Mouse (Mus musculus): ENCODE measurements around the gene Wdr91. TPM values are rescaled to one million over a fixed set of nuclear protein-coding genes. Genes with fewer than 3 reads are reported as not detected.

The Wdr91 gene
- polyA plus RNA-seq, 1 experiment from 2014 or later = 14.8 TPM

- Histone ChIP-seq H3K36me3 (ENCODE audit: control insufficient read depth, insufficient read depth, low read length) (no peaks in the 10 kb centered on the region), H3K27ac (replicated peaks; ENCODE audit: low read depth, low read length) (no peak overlapping the region), H3K27me3 (ENCODE audit: control insufficient read depth, insufficient read depth, low read length) (no peaks in the 10 kb centered on the region), H3K4me3 (replicated peaks; ENCODE audit: low read depth, low read length) (no peak overlapping the region), H3K9me3 (ENCODE audit: control insufficient read depth, low read length) (no peaks in the 10 kb centered on the region), H3K9ac (replicated peaks; ENCODE audit: low read length) (no peak overlapping the region), H3K4me2 (ENCODE audit: low read length) (no peak overlapping the region), H3K4me1 (ENCODE audit: control insufficient read depth, insufficient read depth, low read length) (no peaks in the 10 kb centered on the region)
- DNase-seq = no peak
- ATAC-seq (ENCODE audit: low FRiP score, low TSS enrichment) = no peak
- 79% methylated on average over 5 of the region's 5 CpGs for WGBS
Measured at GRCm38 (mm10) chr6:34870724-34871123, 40.0 kb downstream of the Wdr91 start.

- Histone ChIP-seq H3K9ac (replicated peaks; ENCODE audit: low read length) (no peak overlapping the region), H3K27ac (replicated peaks; ENCODE audit: low read depth, low read length) (no peak overlapping the region), H3K4me3 (replicated peaks; ENCODE audit: low read depth, low read length) (no peak overlapping the region), H3K4me1 (ENCODE audit: control insufficient read depth, insufficient read depth, low read length) (no peaks in the 10 kb centered on the region), H3K27me3 (ENCODE audit: control insufficient read depth, insufficient read depth, low read length) (no peaks in the 10 kb centered on the region), H3K36me3 (ENCODE audit: control insufficient read depth, insufficient read depth, low read length) (no peaks in the 10 kb centered on the region), H3K9me3 (ENCODE audit: control insufficient read depth, low read length) (no peaks in the 10 kb centered on the region), H3K4me2 (ENCODE audit: low read length) (no peak overlapping the region)
- ATAC-seq (ENCODE audit: low FRiP score, low TSS enrichment) (no peak), DNase-seq (no peak)
- WGBS = 88% methylated on average over 5 of the region's 5 CpGs
Measured at GRCm38 (mm10) chr6:34870136-34870535, 40.5 kb downstream of the Wdr91 start.

- H3K4me2 ChIP-seq (ENCODE audit: low read length) = no peak overlapping the region
- H3K4me3 ChIP-seq (replicated peaks; ENCODE audit: low read depth, low read length) = no peak overlapping the region
- no peak overlapping the region for H3K9ac ChIP-seq (replicated peaks; ENCODE audit: low read length)
- DNase-seq = no peak
- H3K27me3 ChIP-seq (ENCODE audit: control insufficient read depth, insufficient read depth, low read length) = no peaks in the 10 kb centered on the region
- no peaks in the 10 kb centered on the region for H3K9me3 ChIP-seq (ENCODE audit: control insufficient read depth, low read length)
- H3K36me3 ChIP-seq (ENCODE audit: control insufficient read depth, insufficient read depth, low read length) = no peaks in the 10 kb centered on the region
- no peak for ATAC-seq (ENCODE audit: low FRiP score, low TSS enrichment)
- no peaks in the 10 kb centered on the region for H3K4me1 ChIP-seq (ENCODE audit: control insufficient read depth, insufficient read depth, low read length)
- 88% methylated on average over 13 of the region's 13 CpGs for WGBS
- H3K27ac ChIP-seq (replicated peaks; ENCODE audit: low read depth, low read length) = no peak overlapping the region
Measured at GRCm38 (mm10) chr6:34869225-34869915, 41.3 kb downstream of the Wdr91 start.

- Histone ChIP-seq H3K4me1 (ENCODE audit: control insufficient read depth, insufficient read depth, low read length) (no peaks in the 10 kb centered on the region), H3K9me3 (ENCODE audit: control insufficient read depth, low read length) (no peaks in the 10 kb centered on the region), H3K36me3 (ENCODE audit: control insufficient read depth, insufficient read depth, low read length) (no peaks in the 10 kb centered on the region), H3K27ac (replicated peaks; ENCODE audit: low read depth, low read length) (no peak overlapping the region), H3K4me2 (ENCODE audit: low read length) (no peak overlapping the region), H3K27me3 (ENCODE audit: control insufficient read depth, insufficient read depth, low read length) (no peaks in the 10 kb centered on the region), H3K9ac (replicated peaks; ENCODE audit: low read length) (no peak overlapping the region), H3K4me3 (replicated peaks; ENCODE audit: low read depth, low read length) (no peak overlapping the region)
- ATAC-seq (ENCODE audit: low FRiP score, low TSS enrichment) (no peak), DNase-seq (no peak)
- WGBS = 88% methylated on average over 20 of the region's 20 CpGs
Measured at GRCm38 (mm10) chr6:34868507-34869217, 42.0 kb downstream of the Wdr91 start.

- H3K36me3 ChIP-seq (ENCODE audit: control insufficient read depth, insufficient read depth, low read length) = no peaks in the 10 kb centered on the region
- H3K27me3 ChIP-seq (ENCODE audit: control insufficient read depth, insufficient read depth, low read length) = no peaks in the 10 kb centered on the region
- no peak overlapping the region for H3K4me2 ChIP-seq (ENCODE audit: low read length)
- no peak overlapping the region for H3K4me3 ChIP-seq (replicated peaks; ENCODE audit: low read depth, low read length)
- no peaks in the 10 kb centered on the region for H3K4me1 ChIP-seq (ENCODE audit: control insufficient read depth, insufficient read depth, low read length)
- no peaks in the 10 kb centered on the region for H3K9me3 ChIP-seq (ENCODE audit: control insufficient read depth, low read length)
- no peak overlapping the region for H3K9ac ChIP-seq (replicated peaks; ENCODE audit: low read length)
- WGBS = 79% methylated on average over 10 of the region's 10 CpGs
- DNase-seq (no peak), ATAC-seq (ENCODE audit: low FRiP score, low TSS enrichment) (no peak)
- H3K27ac ChIP-seq (replicated peaks; ENCODE audit: low read depth, low read length) = no peak overlapping the region
Measured at GRCm38 (mm10) chr6:34867995-34868350, 42.7 kb downstream of the Wdr91 start.

GRCm38 (mm10) chr6:34867301-34867994 lies 43.2 kb downstream of the Wdr91 start:
- 77% methylated on average over 16 of the region's 16 CpGs for WGBS
- H3K9ac ChIP-seq (replicated peaks; ENCODE audit: low read length) = no peak overlapping the region
- no peak overlapping the region for H3K27ac ChIP-seq (replicated peaks; ENCODE audit: low read depth, low read length)
- no peaks in the 10 kb centered on the region for H3K36me3 ChIP-seq (ENCODE audit: control insufficient read depth, insufficient read depth, low read length)
- ATAC-seq (ENCODE audit: low FRiP score, low TSS enrichment) (no peak), DNase-seq (no peak)
- H3K4me1 ChIP-seq (ENCODE audit: control insufficient read depth, insufficient read depth, low read length) = no peaks in the 10 kb centered on the region
- H3K4me3 ChIP-seq (replicated peaks; ENCODE audit: low read depth, low read length) = no peak overlapping the region
- H3K27me3 ChIP-seq (ENCODE audit: control insufficient read depth, insufficient read depth, low read length) = no peaks in the 10 kb centered on the region
- no peak overlapping the region for H3K4me2 ChIP-seq (ENCODE audit: low read length)
- no peaks in the 10 kb centered on the region for H3K9me3 ChIP-seq (ENCODE audit: control insufficient read depth, low read length)

- no peaks in the 10 kb centered on the region for H3K36me3 ChIP-seq (ENCODE audit: control insufficient read depth, insufficient read depth, low read length)
- H3K4me2 ChIP-seq (ENCODE audit: low read length) = no peak overlapping the region
- H3K9me3 ChIP-seq (ENCODE audit: control insufficient read depth, low read length) = no peaks in the 10 kb centered on the region
- H3K9ac ChIP-seq (replicated peaks; ENCODE audit: low read length) = no peak overlapping the region
- ATAC-seq (ENCODE audit: low FRiP score, low TSS enrichment) = no peak
- no peak overlapping the region for H3K4me3 ChIP-seq (replicated peaks; ENCODE audit: low read depth, low read length)
- H3K4me1 ChIP-seq (ENCODE audit: control insufficient read depth, insufficient read depth, low read length) = no peaks in the 10 kb centered on the region
- H3K27me3 ChIP-seq (ENCODE audit: control insufficient read depth, insufficient read depth, low read length) = no peaks in the 10 kb centered on the region
- WGBS = 41% methylated on average over 8 of the region's 8 CpGs
- DNase-seq = no peak
- no peak overlapping the region for H3K27ac ChIP-seq (replicated peaks; ENCODE audit: low read depth, low read length)
Measured at GRCm38 (mm10) chr6:34866786-34867185, 43.9 kb downstream of the Wdr91 start.

- no peaks in the 10 kb centered on the region for H3K27me3 ChIP-seq (ENCODE audit: control insufficient read depth, insufficient read depth, low read length)
- no peak for DNase-seq
- 72% methylated on average over 7 of the region's 7 CpGs for WGBS
Measured at GRCm38 (mm10) chr6:34865711-34866593, 44.7 kb downstream of the Wdr91 start.

More at GRCm38 (mm10) chr6:34865711-34866593, 44.7 kb downstream of the Wdr91 start:
- Histone ChIP-seq H3K27ac (replicated peaks; ENCODE audit: low read depth, low read length) (no peak overlapping the region), H3K9ac (replicated peaks; ENCODE audit: low read length) (no peak overlapping the region), H3K36me3 (ENCODE audit: control insufficient read depth, insufficient read depth, low read length) (no peaks in the 10 kb centered on the region), H3K4me3 (replicated peaks; ENCODE audit: low read depth, low read length) (no peak overlapping the region), H3K4me1 (ENCODE audit: control insufficient read depth, insufficient read depth, low read length) (no peaks in the 10 kb centered on the region), H3K9me3 (ENCODE audit: control insufficient read depth, low read length) (no peaks in the 10 kb centered on the region), H3K4me2 (ENCODE audit: low read length) (no peak overlapping the region)
- ATAC-seq (ENCODE audit: low FRiP score, low TSS enrichment) = no peak
